Mouse (Mus musculus) bone marrow, adult 2 months (tissue): ENCODE data around the gene Spata33. TPM values are rescaled to one million over a fixed set of nuclear protein-coding genes. Genes with fewer than 3 reads are reported as not detected.
"Not testable (repeated sequence)": the region's sequence is repeated elsewhere in the genome, so short reads cannot be mapped to it uniquely, and the experiment has no call there.

ENCODE experiments used
- H3K27ac ChIP-seq: fragments of 200-500 bp; 2 replicates; pipeline ENCODE4 v1.5.1; 2012; ENCODE audit warnings: low read depth, mild to moderate bottlenecking, control low read depth, inconsistent platforms, low read length; ENCODE audit not compliant: control insufficient read depth, poor library complexity, insufficient read depth
- H3K4me1 ChIP-seq: fragments of 200-500 bp; 2 replicates; pipeline ENCODE4 v1.6.1; 2011; ENCODE audit warnings: low read length; ENCODE audit not compliant: control insufficient read depth, insufficient read depth
- H3K4me3 ChIP-seq: fragments of 200-500 bp; replicated peaks from 2 replicates; pipeline ENCODE3; 2011; ENCODE audit warnings: mild to moderate bottlenecking, low read depth, low read length, control low read depth; ENCODE audit not compliant: control insufficient read depth
- CTCF ChIP-seq: fragments of 200-500 bp; IDR thresholded peaks from 2 replicates; pipeline ENCODE4 v1.5.1; 2011; ENCODE audit warnings: low read length, control low read depth; ENCODE audit not compliant: control insufficient read depth, insufficient read depth
- POLR2A ChIP-seq: fragments of 200-500 bp; IDR thresholded peaks from 2 replicates; pipeline ENCODE4 v1.6.1; 2011; ENCODE audit warnings: low read depth, mild to moderate bottlenecking, control low read depth, low read length, borderline replicate concordance; ENCODE audit not compliant: control insufficient read depth
- WGBS: fragments of 180-500 bp; shearing (Covaris S2); methylation state at CpG from one replicate; pipeline ENCODE4 v1.1.7; 2018; 5-methylcytosine and 5-hydroxymethylcytosine counted together
- polyA plus RNA-seq: library from polyadenylated mRNA; stranded (reverse); fragments of >200 nt; gene quantifications from 2 replicates; pipeline ENCODE4 v1.2.4, GENCODE M21; 2011; ENCODE audit warnings: low replicate concordance; ENCODE audit not compliant: missing spikeins, insufficient read depth, insufficient read length

Spata33 gene
- polyA plus RNA-seq, 1 experiment = 0.62 TPM

DNA sequence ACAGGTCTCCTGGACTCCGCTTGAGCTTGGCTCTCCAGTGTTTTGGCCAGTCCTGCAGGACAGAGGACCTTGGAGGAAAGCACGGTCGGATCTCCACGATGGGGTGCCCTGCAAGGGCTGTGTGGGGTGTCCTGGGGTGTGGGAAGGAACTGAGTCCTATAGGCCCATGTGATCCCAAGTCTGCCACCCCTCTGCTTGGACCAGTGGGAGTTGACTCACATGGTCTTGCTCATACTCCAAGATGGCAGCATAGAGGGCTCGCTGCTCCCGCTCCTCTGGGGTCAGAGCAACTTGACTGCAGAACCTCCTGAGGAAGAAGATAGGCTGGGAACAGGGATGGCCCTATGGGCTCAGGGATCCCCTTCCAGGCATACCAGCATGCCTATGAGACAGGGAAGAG, 35.1 kb downstream of the Spata33 start:
- Histone ChIP-seq H3K4me3 (no peak overlapping the region), H3K4me1 (peaks cover 3% of the 10 kb centered on the region; the same call in 1 of the 2 replicates), H3K27ac (no peak overlapping the region)
- WGBS = 98% methylated on average over 6 of the region's 6 CpGs
- TF ChIP-seq POLR2A (no peak), CTCF (no peak)

DNA sequence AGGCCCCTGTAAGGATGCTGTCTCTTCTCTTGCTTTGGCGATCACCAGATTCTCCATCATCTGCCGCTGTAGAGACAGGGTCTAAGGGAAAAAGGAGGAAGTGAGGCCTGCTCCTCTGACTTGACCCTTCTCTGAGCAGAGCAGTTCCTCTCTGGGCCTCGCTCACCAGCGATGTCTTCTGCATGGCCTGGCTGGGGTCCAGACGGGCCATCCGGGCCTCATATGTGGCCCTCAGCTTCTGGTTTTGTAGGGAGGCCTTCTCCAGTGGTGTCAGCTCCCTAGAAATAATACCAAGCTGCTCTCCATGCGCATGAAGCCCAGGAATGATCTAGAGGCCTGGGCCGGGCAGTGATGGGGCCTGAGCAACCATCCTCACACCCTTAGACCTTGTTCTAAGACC, 36.0 kb downstream of the Spata33 start:
- TF ChIP-seq POLR2A (no peak), CTCF (no peak)
- Histone ChIP-seq H3K4me3 (no peak overlapping the region), H3K27ac (peak overlapping the region; percentile 46), H3K4me1 (peaks cover 3% of the 10 kb centered on the region; the same call in 1 of the 2 replicates)
- WGBS = 48% methylated on average over 8 of the region's 8 CpGs

DNA sequence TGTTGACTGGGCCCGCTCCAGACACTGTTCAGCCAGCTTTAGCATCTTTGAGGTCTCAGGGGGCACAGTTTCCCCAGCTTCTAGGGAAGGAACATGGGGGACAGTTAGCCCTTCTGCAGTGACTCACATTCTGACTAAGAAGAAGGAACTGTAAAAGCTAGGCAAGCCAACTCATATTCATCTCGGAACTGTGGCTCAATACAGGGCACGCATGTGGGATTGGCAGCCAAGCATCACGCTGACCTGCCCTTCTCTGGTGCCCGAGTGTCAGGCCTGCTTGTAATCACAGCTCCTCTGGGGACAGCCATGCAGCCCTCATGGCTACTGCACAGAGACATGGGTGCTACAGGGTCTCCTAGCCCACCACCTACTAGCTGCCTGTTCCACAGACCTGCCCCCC, 38.3 kb downstream of the Spata33 start:
- peaks cover 3% of the 10 kb centered on the region; the same call in 1 of the 2 replicates for H3K4me1 ChIP-seq
- TF ChIP-seq CTCF (no peak), POLR2A (no peak)
- no peak overlapping the region for H3K27ac ChIP-seq
- WGBS = 87% methylated on average over 5 of the region's 5 CpGs
- H3K4me3 ChIP-seq = no peak overlapping the region

DNA sequence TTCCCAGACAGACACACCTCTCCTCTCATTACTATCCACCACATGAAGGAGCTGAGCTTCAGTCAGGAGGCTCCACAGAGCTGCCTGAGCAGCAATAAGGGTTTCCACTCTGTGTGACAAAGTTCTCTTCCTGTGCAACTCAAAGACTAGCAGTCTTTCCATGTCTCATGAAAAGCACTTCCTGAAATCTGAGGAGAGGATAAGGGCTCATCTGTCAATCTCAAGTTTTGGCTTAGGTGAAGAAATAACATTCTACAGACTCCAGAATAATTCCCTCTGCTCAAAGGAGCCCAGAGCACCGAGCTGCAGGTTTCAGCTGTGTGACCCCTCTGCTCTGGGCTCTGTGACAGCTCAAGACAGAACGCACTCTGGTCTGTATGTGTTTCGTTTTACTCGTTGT, 40.3 kb downstream of the Spata33 start:
- WGBS = 33% methylated on average over 4 of the region's 4 CpGs
- peak overlapping the region; percentile 81; the same call in 1 of the 2 replicates for H3K27ac ChIP-seq
- no peak for TF ChIP-seq CTCF
- no peak for TF ChIP-seq POLR2A
- peaks cover 3% of the 10 kb centered on the region; the same call in 1 of the 2 replicates for H3K4me1 ChIP-seq
- peak overlapping the region; percentile 19 for H3K4me3 ChIP-seq

DNA sequence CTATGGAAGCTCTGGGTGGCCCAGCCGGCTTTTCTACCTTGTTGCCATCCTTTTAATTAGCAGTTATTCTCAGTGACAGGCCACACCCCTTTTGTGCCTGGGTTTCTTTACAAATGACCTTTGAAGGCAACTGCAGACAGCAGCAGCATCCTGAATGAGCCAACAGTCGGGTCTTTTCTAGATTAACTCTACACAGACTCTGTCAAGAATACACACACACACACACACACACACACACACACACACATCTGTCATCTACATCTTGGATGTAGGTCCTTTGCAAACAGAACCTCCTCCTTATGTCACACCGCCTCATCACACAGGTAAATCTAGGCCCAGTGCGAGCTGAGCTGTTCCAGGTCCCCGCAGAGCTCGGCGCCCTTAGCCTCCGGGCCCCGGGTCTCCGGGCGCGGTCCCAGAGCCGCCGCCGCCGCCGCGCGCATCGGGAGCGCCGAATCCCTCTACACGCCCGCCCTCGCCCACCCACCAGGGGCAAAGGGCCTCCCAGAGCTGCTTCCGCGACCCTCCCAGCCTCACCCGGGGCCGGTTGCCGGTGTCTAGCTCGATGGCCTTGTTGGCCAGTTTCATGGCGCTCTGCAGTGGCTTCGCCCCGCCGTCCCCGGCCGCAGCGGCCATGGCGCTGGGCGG, 40.9 kb downstream of the Spata33 start:
- peak overlapping the region; percentile 81 for H3K27ac ChIP-seq
- H3K4me1 ChIP-seq = peaks cover 1% of the 10 kb centered on the region; the same call in 1 of the 2 replicates
- TF ChIP-seq CTCF (no peak), POLR2A (no peak)
- WGBS = under 1% methylated on average over 39 of the region's 40 CpGs
- peak overlapping the region; percentile 94 for H3K4me3 ChIP-seq

- TF ChIP-seq CTCF (no peak), POLR2A (peak; percentile 60; the same call in 1 of the 2 replicates)
- H3K4me1 ChIP-seq = peaks cover 1% of the 10 kb centered on the region; the same call in 1 of the 2 replicates
- H3K4me3 ChIP-seq = peak within 1 kb of the TSS; percentile 94
- under 1% methylated on average over 97 of the region's 99 CpGs for WGBS
- H3K27ac ChIP-seq = peak within 1 kb of the TSS; percentile 95
Observed at GRCm38 (mm10) chr8:123254099-123254885, 41.7 kb downstream of the Spata33 start, which contains the start of the genes Zfp276 and Vps9d1. TSS of gene Zfp276 (plus strand) at chr8:123254195. TSS of gene Vps9d1 (minus strand) at chr8:123254348.

DNA sequence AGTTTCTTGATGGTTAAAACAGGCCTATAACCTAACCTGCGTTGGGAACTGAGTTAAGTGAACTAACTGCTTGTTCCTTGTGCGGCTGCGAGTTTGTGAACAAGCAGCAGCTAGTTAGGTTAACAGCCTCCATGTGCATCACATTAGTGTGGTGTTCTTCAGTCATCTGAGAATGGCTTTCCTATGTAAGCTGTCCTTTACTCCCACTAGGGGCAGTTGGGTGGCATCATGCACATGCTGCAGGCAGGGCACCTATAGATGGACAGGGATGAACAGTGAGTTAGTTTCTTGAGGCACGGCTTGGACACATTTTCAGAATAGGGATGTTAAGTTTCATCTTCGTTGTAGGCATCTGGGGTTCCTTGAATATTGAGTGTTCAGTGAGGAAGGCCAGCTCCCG, 42.5 kb downstream of the Spata33 start:
- Histone ChIP-seq H3K27ac (no peak overlapping the region; the same call in 1 of the 2 replicates), H3K4me3 (peak overlapping the region; percentile 94), H3K4me1 (peaks cover 1% of the 10 kb centered on the region; the same call in 1 of the 2 replicates)
- 57% methylated on average over 6 of the region's 6 CpGs for WGBS
- TF ChIP-seq POLR2A (no peak), CTCF (no peak)

GRCm38 (mm10) chr8:123257114-123257513, 44.5 kb downstream of the Spata33 start:
- Histone ChIP-seq H3K4me3 (no peak overlapping the region), H3K27ac (no peak overlapping the region), H3K4me1 (no peaks in the 10 kb centered on the region; the same call in 1 of the 2 replicates)
- WGBS = 90% methylated on average over 3 of the region's 3 CpGs
- TF ChIP-seq POLR2A (no peak), CTCF (no peak)

GRCm38 (mm10) chr8:123257593-123257992, 45.0 kb downstream of the Spata33 start:
- H3K4me1 ChIP-seq, H3K27ac ChIP-seq, H3K4me3 ChIP-seq: not testable (repeated sequence)
- 92% methylated on average over 8 of the region's 8 CpGs for WGBS
